Comparison of ENCODE assay signal across 8 mouse cellular contexts in the genomic region with DNA sequence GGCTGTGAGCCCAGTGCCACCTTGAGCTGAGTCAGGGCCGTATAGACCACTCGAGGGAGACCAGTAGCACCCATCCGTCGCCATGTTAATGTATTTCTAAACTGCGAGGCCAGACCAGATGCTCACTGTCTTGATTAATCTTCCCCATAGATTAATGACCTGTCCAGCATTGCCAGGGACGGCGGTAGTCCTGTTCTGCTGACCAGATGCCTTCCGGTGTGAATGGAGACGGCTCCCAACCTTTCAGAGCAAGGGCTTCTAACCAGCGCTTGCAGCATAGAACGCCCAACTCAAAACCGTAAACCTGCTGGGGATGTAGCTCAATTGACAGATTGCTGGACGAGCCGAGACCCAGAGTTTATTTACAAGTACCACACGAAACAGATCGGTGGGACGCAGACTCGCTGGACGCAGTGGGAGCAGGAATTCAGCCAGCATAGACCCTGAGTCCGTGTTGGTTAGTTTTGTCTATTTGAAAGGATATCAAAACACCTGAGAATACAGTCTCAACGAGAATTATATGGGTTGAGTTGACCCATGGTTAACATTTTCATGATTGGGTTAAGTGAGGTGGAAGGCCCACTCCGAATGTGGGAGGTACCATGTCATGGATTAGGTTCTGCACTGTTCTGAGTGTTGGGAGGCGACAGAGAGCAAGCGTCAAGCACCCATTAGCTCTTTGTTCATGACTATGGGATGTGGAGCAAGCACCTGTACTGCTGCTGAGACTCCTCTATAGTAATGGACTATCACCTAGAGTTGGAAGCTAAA. TPM values are rescaled to one million over a fixed set of nuclear protein-coding genes. Genes with fewer than 3 reads are reported as not detected.
DNase-seq lines count a peak whose midpoint lies in the region; ATAC-seq and TF ChIP-seq lines count a peak whose summit lies in the region.

No protein-coding gene starts in this region.

- ATAC-seq in embryonic facial prominence, embryonic 15.5 days (ENCODE audit: insufficient number of reproducible peaks, low FRiP score, low TSS enrichment, low read depth), result no peak
- no peak for ATAC-seq in limb, embryonic 11.5 days (ENCODE audit: insufficient number of reproducible peaks, low FRiP score, low TSS enrichment, low read depth)
- peak; percentile 22; the same call in 1 of the 2 replicates for ATAC-seq in neural tube, embryonic 15.5 days (ENCODE audit: low FRiP score)

- no peak for TF ChIP-seq POLR2A in spleen, adult 2 months (IDR thresholded peaks at IDR 0.05; ENCODE audit: low read depth, low read length)

- H3K27me3 ChIP-seq in spleen, adult 2 months (ENCODE audit: control insufficient read depth, insufficient read depth, low read length), result no peaks in the 10 kb centered on the region
- H3K27me3 ChIP-seq in embryonic facial prominence, embryonic 15.5 days, result no peaks in the 10 kb centered on the region
- H3K27me3 ChIP-seq in limb, embryonic 11.5 days (ENCODE audit: control insufficient read depth, insufficient read depth, low read length), result no peaks in the 10 kb centered on the region
- H3K27me3 ChIP-seq in neural tube, embryonic 15.5 days (replicated peaks), result no peaks in the 10 kb centered on the region

- H3K36me3 ChIP-seq in spleen, adult 2 months (ENCODE audit: control insufficient read depth, insufficient read depth, low read length), result no peaks in the 10 kb centered on the region; the same call in 1 of the 2 replicates
- peaks cover 34% of the 10 kb centered on the region for H3K36me3 ChIP-seq in embryonic facial prominence, embryonic 15.5 days
- H3K36me3 ChIP-seq in limb, embryonic 11.5 days (ENCODE audit: control insufficient read depth, insufficient read depth, low read length), result no peaks in the 10 kb centered on the region
- H3K36me3 ChIP-seq in neural tube, embryonic 15.5 days, result peaks cover 20% of the 10 kb centered on the region

- H3K4me3 ChIP-seq in spleen, adult 2 months (ENCODE audit: extremely low read depth, insufficient read depth, insufficient read length), result peak overlapping the region; percentile 73
- H3K4me3 ChIP-seq in embryonic facial prominence, embryonic 15.5 days (replicated peaks), result peak overlapping the region; percentile 76
- H3K4me3 ChIP-seq in limb, embryonic 11.5 days (ENCODE audit: low read depth, low read length), result peak overlapping the region; percentile 71
- H3K4me3 ChIP-seq in neural tube, embryonic 15.5 days (replicated peaks), result peak overlapping the region; percentile 88

- DNase-seq in spleen, adult 2 months (ENCODE audit: low read depth in 1 of 2, low spot score in 2 of 2), result no peak
- DNase-seq in spleen, postnatal 4 days (ENCODE audit: low spot score in 2 of 2), result no peak
- no peak for DNase-seq in limb, embryonic 11.5 days (ENCODE audit: low spot score)
- no peak for DNase-seq in cerebellum, adult 11 months
- no peak for DNase-seq in cerebellum, postnatal 4 days (ENCODE audit: low spot score in 2 of 2)
- DNase-seq in spleen, postnatal 14 days (ENCODE audit: low spot score in 2 of 2), result no peak

- 0 out of 2 replicates have a peak, but pooled peaks cover 3% of the 10 kb centered on the region for H3K9me3 ChIP-seq in embryonic facial prominence, embryonic 15.5 days (replicated peaks)
- H3K9me3 ChIP-seq in limb, embryonic 11.5 days (ENCODE audit: control insufficient read depth, low read length), result no peaks in the 10 kb centered on the region
- no peaks in the 10 kb centered on the region for H3K9me3 ChIP-seq in neural tube, embryonic 15.5 days (replicated peaks)

- H3K9ac ChIP-seq in embryonic facial prominence, embryonic 15.5 days, result peak overlapping the region; percentile 70
- peak overlapping the region; percentile 79 for H3K9ac ChIP-seq in limb, embryonic 11.5 days (ENCODE audit: low read length)
- H3K9ac ChIP-seq in neural tube, embryonic 15.5 days (replicated peaks), result peak overlapping the region; percentile 89

- no peak for TF ChIP-seq CTCF in spleen, adult 2 months (IDR thresholded peaks at IDR 0.05; ENCODE audit: extremely low read depth, insufficient read depth, insufficient read length, insufficient replicate concordance)

- H3K4me1 ChIP-seq in spleen, adult 2 months (ENCODE audit: control insufficient read depth, insufficient read depth, insufficient read length), result peaks cover 4% of the 10 kb centered on the region; the same call in 1 of the 2 replicates
- peaks cover 18% of the 10 kb centered on the region for H3K4me1 ChIP-seq in embryonic facial prominence, embryonic 15.5 days
- H3K4me1 ChIP-seq in limb, embryonic 11.5 days (ENCODE audit: control insufficient read depth, insufficient read depth, low read length), result peaks cover 4% of the 10 kb centered on the region; the same call in 1 of the 2 replicates
- peaks cover 25% of the 10 kb centered on the region for H3K4me1 ChIP-seq in neural tube, embryonic 15.5 days

- WGBS in spleen, adult 2 months, result 17% methylated on average over 24 of the region's 24 CpGs
- 14% methylated on average over 24 of the region's 24 CpGs for WGBS in embryonic facial prominence, embryonic 15.5 days
- WGBS in limb, embryonic 11.5 days, result 10% methylated on average over 24 of the region's 24 CpGs
- 8% methylated on average over 24 of the region's 24 CpGs for WGBS in neural tube, embryonic 15.5 days

- H3K27ac ChIP-seq in spleen, adult 2 months (ENCODE audit: insufficient read depth, low read length), result peak overlapping the region; percentile 74
- peak overlapping the region; percentile 97 for H3K27ac ChIP-seq in embryonic facial prominence, embryonic 15.5 days (replicated peaks)
- peak overlapping the region; percentile 4; the same call in 1 of the 2 replicates for H3K27ac ChIP-seq in limb, embryonic 11.5 days (replicated peaks; ENCODE audit: low read depth, low read length)
- peak overlapping the region; percentile 98 for H3K27ac ChIP-seq in neural tube, embryonic 15.5 days (replicated peaks)

- H3K4me2 ChIP-seq in embryonic facial prominence, embryonic 15.5 days (replicated peaks), result peak overlapping the region; percentile 89
- H3K4me2 ChIP-seq in limb, embryonic 11.5 days (ENCODE audit: low read depth, severe bottlenecking), result peak overlapping the region; percentile 74
- peak overlapping the region; percentile 78 for H3K4me2 ChIP-seq in neural tube, embryonic 15.5 days

RNA-seq across cellular contexts. Expression of a gene that starts 6.4 kb away (rescaled TPM):
- 17.5 and 23.3 TPM in 2 replicates for polyA plus RNA-seq in spleen, adult 2 months (2012; rRNA removed)
- 39.6 and 41.0 TPM in 2 replicates for polyA plus RNA-seq in embryonic facial prominence, embryonic 15.5 days (2015; fragmentation: Nextera tagmentation; extraction: Ambion mirVana)
- 24.6 and 28.2 TPM in 2 replicates for polyA plus RNA-seq in limb, embryonic 11.5 days (2014; fragmentation: Nextera tagmentation; extraction: Ambion mirVana)
- 37.9 and 44.8 TPM in 2 replicates for polyA plus RNA-seq in neural tube, embryonic 15.5 days (2015; fragmentation: Nextera tagmentation; extraction: Ambion mirVana)

RNA-seq across cellular contexts. Expression of a gene that starts 6.8 kb away (rescaled TPM):
- 16.0 and 16.3 TPM in 2 replicates for polyA plus RNA-seq in spleen, adult 2 months (2012; rRNA removed)
- polyA plus RNA-seq in embryonic facial prominence, embryonic 15.5 days (2015; fragmentation: Nextera tagmentation; extraction: Ambion mirVana), result 34.0 and 38.7 TPM in 2 replicates
- polyA plus RNA-seq in limb, embryonic 11.5 days (2014; fragmentation: Nextera tagmentation; extraction: Ambion mirVana), result 27.0 and 27.7 TPM in 2 replicates
- polyA plus RNA-seq in neural tube, embryonic 15.5 days (2015; fragmentation: Nextera tagmentation; extraction: Ambion mirVana), result 47.1 and 47.7 TPM in 2 replicates

RNA-seq across cellular contexts. Expression of a gene that starts 16.9 kb away (rescaled TPM):
- 17.6 and 23.7 TPM in 2 replicates for polyA plus RNA-seq in spleen, adult 2 months (2012; rRNA removed)
- 33.1 and 37.1 TPM in 2 replicates for polyA plus RNA-seq in embryonic facial prominence, embryonic 15.5 days (2015; fragmentation: Nextera tagmentation; extraction: Ambion mirVana)
- polyA plus RNA-seq in limb, embryonic 11.5 days (2014; fragmentation: Nextera tagmentation; extraction: Ambion mirVana), result 12.5 and 14.2 TPM in 2 replicates
- 31.5 and 33.3 TPM in 2 replicates for polyA plus RNA-seq in neural tube, embryonic 15.5 days (2015; fragmentation: Nextera tagmentation; extraction: Ambion mirVana)

RNA-seq across cellular contexts. Expression of a gene that starts 49.2 kb away (rescaled TPM):
- polyA plus RNA-seq in spleen, adult 2 months (2012; rRNA removed), result 0.53 and 0.63 TPM in 2 replicates
- 2.0 and 2.4 TPM in 2 replicates for polyA plus RNA-seq in embryonic facial prominence, embryonic 15.5 days (2015; fragmentation: Nextera tagmentation; extraction: Ambion mirVana)
- not detected in 2 replicates for polyA plus RNA-seq in limb, embryonic 11.5 days (2014; fragmentation: Nextera tagmentation; extraction: Ambion mirVana)
- polyA plus RNA-seq in neural tube, embryonic 15.5 days (2015; fragmentation: Nextera tagmentation; extraction: Ambion mirVana), result not detected in 2 replicates

RNA-seq across cellular contexts. Expression of a gene that starts 55.1 kb away (rescaled TPM):
- polyA plus RNA-seq in spleen, adult 2 months (2012; rRNA removed), result 0.35 and 0.41 TPM in 2 replicates
- 0.20 and 0.35 TPM in 2 replicates for polyA plus RNA-seq in embryonic facial prominence, embryonic 15.5 days (2015; fragmentation: Nextera tagmentation; extraction: Ambion mirVana)
- not detected in 2 replicates for polyA plus RNA-seq in limb, embryonic 11.5 days (2014; fragmentation: Nextera tagmentation; extraction: Ambion mirVana)
- polyA plus RNA-seq in neural tube, embryonic 15.5 days (2015; fragmentation: Nextera tagmentation; extraction: Ambion mirVana), result 0.37 and 19.8 TPM in 2 replicates

Comparison
In these comparisons a context has a peak if more than half of its experiments do, and no peak if none do; other contexts are left out.
1. H3K27ac ChIP-seq: peak in every context shown above with its lines; median percentile 98 in neural tube, embryonic 15.5 days; 97 in embryonic facial prominence, embryonic 15.5 days; 74 in spleen, adult 2 months; 4 in limb, embryonic 11.5 days.